Mouse (Mus musculus) CH12.LX (cell line): Measurements from ENCODE around the gene Wnt9a. TPM values are rescaled to one million over a fixed set of nuclear protein-coding genes. Genes with fewer than 3 reads are reported as not detected.
A peak's percentile ranks its signal among the peaks of the same experiment; 100 is the strongest.

Source experiments
- DNase-seq: peaks from one replicate; pipeline ENCODE4 v3.0.0-alpha.2; 2013; ENCODE audit errors: extremely low read depth
- H3K27ac ChIP-seq: 2 replicates; pipeline ENCODE4 v1.5.1; 2012; ENCODE audit warnings: low read depth, mild to moderate bottlenecking, control low read depth, moderate library complexity; ENCODE audit not compliant: insufficient read depth
- H3K27me3 ChIP-seq: replicated peaks from 2 replicates; pipeline ENCODE3; 2012; ENCODE audit warnings: inconsistent platforms
- H3K36me3 ChIP-seq, 2 experiments: replicated peaks in 1 of 2; 2 replicates each; pipeline versions ENCODE3 to v1.6.1; 2012; ENCODE audit warnings: inconsistent platforms in 1 of 2, low read length in 1 of 2, mild to moderate bottlenecking in 1 of 2, mixed read lengths in 1 of 2, moderate library complexity in 1 of 2; ENCODE audit not compliant: control insufficient read depth in 1 of 2, insufficient read depth in 1 of 2
- H3K4me1 ChIP-seq, 2 experiments: 2 replicates each; pipeline ENCODE4 v1.6.1; 2012; ENCODE audit warnings: inconsistent platforms in 1 of 2, moderate library complexity in 1 of 2; ENCODE audit not compliant: insufficient read depth in 2 of 2, control insufficient read depth in 1 of 2
- H3K4me2 ChIP-seq: 2 replicates; pipeline ENCODE4 v1.6.1; 2012; ENCODE audit warnings: low read depth, mild to moderate bottlenecking, control low read depth; ENCODE audit not compliant: poor library complexity, insufficient read depth, severe bottlenecking
- H3K4me3 ChIP-seq, 3 experiments: fragments of 150-350 bp in 1 of 3; sonication (generic) in 1 of 3; replicated peaks in 1 of 3; 2 replicates each; pipeline versions ENCODE3 to v1.5.1; 2011 to 2012; ENCODE audit warnings: low read depth in 2 of 3, low read length in 2 of 3, mild to moderate bottlenecking in 2 of 3, moderate library complexity in 2 of 3, control low read depth in 1 of 3, improper control_type of control experiment in 1 of 3, inconsistent platforms in 1 of 3, mixed read lengths in 1 of 3; ENCODE audit not compliant: poor library complexity in 1 of 3
- H3K79me2 ChIP-seq: replicated peaks from 2 replicates; pipeline ENCODE4 v1.6.1; 2012; ENCODE audit warnings: mild to moderate bottlenecking, moderate library complexity; ENCODE audit not compliant: control insufficient read depth, poor library complexity, insufficient read depth, severe bottlenecking; ENCODE audit errors: extremely low read depth
- H3K9ac ChIP-seq: 2 replicates; pipeline ENCODE4 v1.6.1; 2012; ENCODE audit warnings: low read depth, mild to moderate bottlenecking, control low read depth, moderate library complexity; ENCODE audit not compliant: insufficient read depth
- H3K9me3 ChIP-seq: replicated peaks from 2 replicates; pipeline ENCODE3; 2012; ENCODE audit warnings: low read length, inconsistent platforms, mixed read lengths
- BHLHE40 ChIP-seq: IDR thresholded peaks from 2 replicates; pipeline ENCODE4 v1.6.1; 2011; ENCODE audit warnings: mild to moderate bottlenecking, low read depth, low read length, improper control_type of control experiment
- CTCF ChIP-seq, 2 experiments: IDR thresholded peaks in 1 of 2; conservative IDR thresholded peaks in 1 of 2; 2 replicates each; pipeline ENCODE4 v1.5.1; 2011 to 2012; ENCODE audit warnings: low read depth in 2 of 2, low read length in 2 of 2, improper control_type of control experiment in 1 of 2, inconsistent platforms in 1 of 2, mild to moderate bottlenecking in 1 of 2, moderate library complexity in 1 of 2
- ELF1 ChIP-seq: IDR thresholded peaks from 2 replicates; pipeline ENCODE4 v1.6.1; 2014; ENCODE audit warnings: low read depth, mild to moderate bottlenecking, inconsistent platforms, low read length, improper control_type of control experiment
- EP300 ChIP-seq: IDR thresholded peaks from 2 replicates; pipeline ENCODE4 v1.6.1; 2011; ENCODE audit warnings: low read length, improper control_type of control experiment
- ETS1 ChIP-seq: conservative IDR thresholded peaks from 2 replicates; pipeline ENCODE4 v1.6.1; 2012; ENCODE audit warnings: low read depth, mild to moderate bottlenecking, inconsistent platforms, low read length, improper control_type of control experiment, moderate library complexity
- GABPA ChIP-seq: IDR thresholded peaks from 2 replicates; pipeline ENCODE4 v1.6.1; 2012; ENCODE audit warnings: low read depth, low read length, improper control_type of control experiment, inconsistent platforms; ENCODE audit not compliant: insufficient replicate concordance
- IRF4 ChIP-seq: IDR thresholded peaks from 2 replicates; pipeline ENCODE4 v1.6.1; 2014; ENCODE audit warnings: low read depth, mild to moderate bottlenecking, inconsistent platforms, low read length, improper control_type of control experiment
- KAT2A ChIP-seq: IDR thresholded peaks from 2 replicates; pipeline ENCODE4 v1.6.1; 2012; ENCODE audit warnings: low read length, improper control_type of control experiment, inconsistent platforms; ENCODE audit not compliant: insufficient replicate concordance
- MAFK ChIP-seq: IDR thresholded peaks from 2 replicates; pipeline ENCODE4 v1.6.1; 2011; ENCODE audit warnings: low read length, improper control_type of control experiment; ENCODE audit not compliant: insufficient replicate concordance
- MAX ChIP-seq: IDR thresholded peaks from 2 replicates; pipeline ENCODE4 v1.6.1; 2011; ENCODE audit warnings: low read length, improper control_type of control experiment
- MEF2A ChIP-seq: IDR thresholded peaks from 2 replicates; pipeline ENCODE4 v1.6.1; 2014; ENCODE audit warnings: low read depth, mild to moderate bottlenecking, inconsistent platforms, low read length, improper control_type of control experiment, borderline replicate concordance
- MXI1 ChIP-seq: IDR thresholded peaks from 2 replicates; pipeline ENCODE4 v1.6.1; 2011; ENCODE audit warnings: mild to moderate bottlenecking, low read depth, low read length, improper control_type of control experiment
- NELFE ChIP-seq: IDR thresholded peaks from 2 replicates; pipeline ENCODE4 v1.6.1; 2011; ENCODE audit warnings: low read depth, low read length, improper control_type of control experiment
- NRF1 ChIP-seq: IDR thresholded peaks from 2 replicates; pipeline ENCODE4 v1.6.1; 2014; ENCODE audit warnings: low read depth, mild to moderate bottlenecking, inconsistent platforms, low read length, improper control_type of control experiment, moderate library complexity
- PAX5 ChIP-seq: IDR thresholded peaks from 2 replicates; pipeline ENCODE4 v1.6.1; 2012; ENCODE audit warnings: low read length, inconsistent platforms, mixed read lengths
- POLR2A ChIP-seq: IDR thresholded peaks from 2 replicates; pipeline ENCODE4 v1.6.1; 2011; ENCODE audit warnings: low read depth, mild to moderate bottlenecking, improper control_type of control experiment, low read length
- POLR2AphosphoS2 ChIP-seq: IDR thresholded peaks from 2 replicates; pipeline ENCODE4 v1.6.1; 2011; ENCODE audit warnings: low read depth, low read length, improper control_type of control experiment
- RAD21 ChIP-seq: IDR thresholded peaks from 2 replicates; pipeline ENCODE4 v1.6.1; 2011; ENCODE audit warnings: low read depth, mild to moderate bottlenecking, low read length, improper control_type of control experiment, moderate library complexity
- SIN3A ChIP-seq: IDR thresholded peaks from 2 replicates; pipeline ENCODE4 v1.6.1; 2012; ENCODE audit warnings: low read length, improper control_type of control experiment, inconsistent platforms
- SMC3 ChIP-seq: IDR thresholded peaks from 2 replicates; pipeline ENCODE4 v1.6.1; 2011; ENCODE audit warnings: low read depth, low read length, improper control_type of control experiment
- TBP ChIP-seq: conservative IDR thresholded peaks from 2 replicates; pipeline ENCODE4 v1.6.1; 2011; ENCODE audit warnings: low read depth, low read length, improper control_type of control experiment
- USF2 ChIP-seq: conservative IDR thresholded peaks from 2 replicates; pipeline ENCODE4 v1.6.1; 2011; ENCODE audit warnings: low read depth, low read length, improper control_type of control experiment
- ZC3H11A ChIP-seq: IDR thresholded peaks from 2 replicates; pipeline ENCODE4 v1.6.1; 2012; ENCODE audit warnings: low read depth, mild to moderate bottlenecking, inconsistent platforms, low read length, improper control_type of control experiment
- ZMIZ1 ChIP-seq: IDR thresholded peaks from 2 replicates; pipeline ENCODE4 v1.6.1; 2012; ENCODE audit warnings: low read depth, mild to moderate bottlenecking, inconsistent platforms, low read length, improper control_type of control experiment
- ZNF384 ChIP-seq: IDR thresholded peaks from 2 replicates; pipeline ENCODE4 v1.6.1; 2012; ENCODE audit warnings: low read depth, low read length, improper control_type of control experiment, inconsistent platforms
- dilution Hi-C: fragments of 300-500 bp; cut with MboI; formaldehyde crosslinking; loops from 2 replicates; pipeline ENCODE4 v1.14.3; 2020; ENCODE audit warnings: low sequenced_read_pairs; ENCODE audit not compliant: extremely low pct_unique_long_range_greater_than_20kb, extremely low pct_ligation_motif_present
- in situ Hi-C: fragments of 300-500 bp; cut with MboI; formaldehyde crosslinking; loops from 3 replicates; pipeline ENCODE4 v1.14.3; 2019; ENCODE audit warnings: low sequenced_read_pairs, low pct_ligation_motif_present, low pct_unique_long_range_greater_than_20kb, mixed read lengths
- polyA plus RNA-seq: library from polyadenylated mRNA; unstranded; fragments of >175 nt; gene quantifications from 2 replicates; pipeline ENCODE4 v1.2.1, GENCODE M21; 2012; ENCODE audit warnings: low read depth; ENCODE audit not compliant: insufficient read length
- total RNA-seq, 2 experiments: library from RNA; depleted of rRNA; stranded (reverse); fragments of 300-350 nt in 1 of 2; fragments of >200 nt in 1 of 2; gene quantifications; 2 replicates each; pipeline ENCODE4 v1.2.3; 2012 to 2014

Wnt9a gene
- total and polyA plus RNA-seq, 3 experiments, result not detected

DNA sequence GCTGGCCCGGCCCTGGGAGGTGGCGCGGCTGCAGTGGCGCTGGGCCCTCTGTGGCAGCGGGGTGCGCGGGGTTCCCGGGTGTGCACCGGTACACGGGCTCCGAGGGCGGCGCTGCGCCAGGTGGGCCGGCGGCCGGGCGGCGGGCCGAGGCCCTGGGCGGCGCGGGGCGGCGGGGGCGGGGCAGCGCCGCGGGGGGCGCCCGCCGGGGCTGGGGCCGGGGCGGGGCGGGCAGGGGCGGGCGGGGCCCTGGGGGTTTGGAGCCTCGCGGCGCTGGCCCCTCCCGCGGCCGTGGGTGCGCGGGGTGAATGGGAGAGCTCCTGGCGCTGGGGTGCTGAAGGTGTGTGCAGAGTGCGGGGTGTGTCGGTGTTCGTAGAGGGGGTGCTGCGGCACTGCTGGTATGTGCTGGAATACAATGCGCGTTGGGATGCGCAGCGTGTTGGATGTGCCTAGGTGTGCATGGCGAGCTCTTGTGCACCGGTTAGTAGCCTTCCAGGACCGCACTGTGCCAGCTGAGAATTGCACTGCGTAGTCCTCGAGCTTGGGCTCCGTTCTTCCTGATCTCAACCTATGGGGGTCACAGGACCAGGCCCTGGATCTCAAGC lies 15.9 kb upstream of the Wnt9a start, which contains the start of gene Wnt3a:
TSS of gene Wnt3a (minus strand) at position 51 of the 602 bp plus-strand sequence.
- TF ChIP-seq MAFK, result no peak
- no peak for TF ChIP-seq MXI1
- no peak for TF ChIP-seq IRF4
- no peak for TF ChIP-seq ZMIZ1
- TF ChIP-seq PAX5, result no peak
- TF ChIP-seq MEF2A, result no peak
- TF ChIP-seq ZNF384, result no peak
- TF ChIP-seq MAX, result no peak
- TF ChIP-seq USF2, result no peak
- no peak for TF ChIP-seq GABPA
- TF ChIP-seq, all 38 proteins: peak for 0
- Histone ChIP-seq H3K9me3 (peaks cover 12% of the 10 kb centered on the region), H3K4me1 (no peaks in the 10 kb centered on the region), H3K4me3 (no peak within 1 kb of the TSS), H3K9ac (no peak within 1 kb of the TSS), H3K27me3 (peaks cover 86% of the 10 kb centered on the region), H3K4me2 (no peak within 1 kb of the TSS), H3K79me2 (no peaks in the 10 kb centered on the region), H3K36me3 (no peaks in the 10 kb centered on the region), H3K27ac (no peak within 1 kb of the TSS)
- in situ Hi-C loops, result loop anchor here (10.0 kb wide), 1 partner anchor 196 kb away; no protein-coding TSS in a partner anchor
- DNase-seq, result no peak
- dilution Hi-C loops, result no loop called here

DNA sequence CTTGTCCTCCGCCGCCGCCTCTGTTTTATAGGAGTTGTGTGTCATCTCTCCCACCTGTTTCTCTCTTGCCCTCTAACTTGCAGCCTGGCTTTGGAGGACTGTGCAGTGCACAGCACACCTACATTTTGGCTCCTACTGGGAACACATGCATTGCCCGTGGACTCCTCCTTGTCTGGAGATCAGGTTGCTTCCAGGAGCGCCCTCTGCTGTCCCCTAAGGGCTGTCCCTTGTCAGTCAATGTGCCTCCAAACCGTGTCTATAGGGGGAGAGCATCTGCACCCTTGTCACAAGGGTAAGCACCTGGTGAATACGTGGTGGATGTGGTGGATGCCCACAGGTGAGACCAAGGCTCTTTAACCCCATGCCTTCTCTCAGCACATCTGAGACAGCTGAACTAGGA lies 13.1 kb upstream of the Wnt9a start:
- no peak overlapping the region for H3K9ac ChIP-seq
- peak; percentile 63 for DNase-seq

DNA sequence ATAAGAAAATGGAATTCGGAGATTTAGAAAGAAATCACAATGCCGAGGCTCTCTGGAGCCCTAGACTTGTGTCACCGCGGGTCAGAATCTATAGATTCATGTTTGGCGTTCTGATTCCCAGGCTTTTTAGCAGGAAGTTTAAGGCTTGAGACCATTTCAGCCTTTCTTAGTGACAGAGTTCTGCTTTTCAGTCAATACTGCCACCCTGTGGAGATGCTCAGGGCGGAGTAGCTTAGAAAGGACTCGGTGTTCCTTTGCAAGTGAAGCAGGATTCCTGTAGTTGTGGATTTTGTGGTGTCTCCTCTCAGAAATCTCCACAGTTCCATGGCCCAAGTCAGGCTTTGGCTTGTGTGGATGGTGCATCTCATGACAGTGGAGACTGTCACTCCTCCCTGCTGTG lies 8.8 kb upstream of the Wnt9a start:
- dilution Hi-C loops, result no loop called here
- Histone ChIP-seq H3K9ac (no peak overlapping the region), H3K4me2 (no peak overlapping the region), H3K4me1 (no peaks in the 10 kb centered on the region), H3K4me3 (no peak overlapping the region), H3K27me3 (peaks cover 81% of the 10 kb centered on the region), H3K27ac (no peak overlapping the region), H3K9me3 (no peaks in the 10 kb centered on the region), H3K36me3 (no peaks in the 10 kb centered on the region), H3K79me2 (no peaks in the 10 kb centered on the region)
- in situ Hi-C loops, result loop anchor here (10.0 kb wide), 1 partner anchor 203 kb away; no protein-coding TSS in a partner anchor
- peak; percentile 27 for DNase-seq
- TF ChIP-seq NRF1, result no peak
- no peak for TF ChIP-seq ETS1
- TF ChIP-seq CTCF (conservative IDR thresholded peaks at IDR 0.05 in 1 of 2, IDR thresholded peaks at IDR 0.05 in 1 of 2; ENCODE audit: low read depth in 2 of 2, low read length in 2 of 2), result peak in 1 of 2 experiments; percentile 87; a peak in 3 of 4 replicates
- TF ChIP-seq ELF1, result no peak
- TF ChIP-seq ZC3H11A, result peak; percentile 53; the same call in 1 of the 2 replicates
- TF ChIP-seq GABPA, result no peak
- TF ChIP-seq EP300, result no peak
- no peak for TF ChIP-seq SIN3A
- peak; percentile 82 for TF ChIP-seq RAD21
- no peak for TF ChIP-seq ZNF384
- TF ChIP-seq MAFK, result no peak
- no peak for TF ChIP-seq BHLHE40
- TF ChIP-seq KAT2A, result no peak
- no peak for TF ChIP-seq TBP
- no peak for TF ChIP-seq MEF2A
- no peak for TF ChIP-seq PAX5
- TF ChIP-seq POLR2A, result no peak

More for the DNA sequence above, 13.1 kb upstream of the Wnt9a start:
- peaks cover 89% of the 10 kb centered on the region for H3K27me3 ChIP-seq
- dilution Hi-C loops (no loop called here), in situ Hi-C loops (loop anchor here (10.0 kb wide), 1 partner anchor 199 kb away; no protein-coding TSS in a partner anchor)
- no peak overlapping the region for H3K27ac ChIP-seq
- no peak overlapping the region for H3K4me2 ChIP-seq
- H3K4me3 ChIP-seq, result no peak overlapping the region
- H3K79me2 ChIP-seq, result no peaks in the 10 kb centered on the region
- peak; percentile 64 to 94 for TF ChIP-seq CTCF (conservative IDR thresholded peaks at IDR 0.05 in 1 of 2, IDR thresholded peaks at IDR 0.05 in 1 of 2; ENCODE audit: low read depth in 2 of 2, low read length in 2 of 2)
- TF ChIP-seq ZNF384, result no peak
- TF ChIP-seq POLR2AphosphoS2, result no peak
- TF ChIP-seq MAX, result 0 out of 2 replicates have a peak, but pooled peaks have one; percentile 33
- peak; percentile 39; the same call in 1 of the 2 replicates for TF ChIP-seq NELFE
- peak; percentile 87 for TF ChIP-seq SMC3
- peak; percentile 54 for TF ChIP-seq RAD21
- H3K9me3 ChIP-seq, result peaks cover 12% of the 10 kb centered on the region
- no peaks in the 10 kb centered on the region for H3K36me3 ChIP-seq
- no peaks in the 10 kb centered on the region for H3K4me1 ChIP-seq
